Comparison of ENCODE assay signal across 8 mouse cellular contexts in the genomic region with DNA sequence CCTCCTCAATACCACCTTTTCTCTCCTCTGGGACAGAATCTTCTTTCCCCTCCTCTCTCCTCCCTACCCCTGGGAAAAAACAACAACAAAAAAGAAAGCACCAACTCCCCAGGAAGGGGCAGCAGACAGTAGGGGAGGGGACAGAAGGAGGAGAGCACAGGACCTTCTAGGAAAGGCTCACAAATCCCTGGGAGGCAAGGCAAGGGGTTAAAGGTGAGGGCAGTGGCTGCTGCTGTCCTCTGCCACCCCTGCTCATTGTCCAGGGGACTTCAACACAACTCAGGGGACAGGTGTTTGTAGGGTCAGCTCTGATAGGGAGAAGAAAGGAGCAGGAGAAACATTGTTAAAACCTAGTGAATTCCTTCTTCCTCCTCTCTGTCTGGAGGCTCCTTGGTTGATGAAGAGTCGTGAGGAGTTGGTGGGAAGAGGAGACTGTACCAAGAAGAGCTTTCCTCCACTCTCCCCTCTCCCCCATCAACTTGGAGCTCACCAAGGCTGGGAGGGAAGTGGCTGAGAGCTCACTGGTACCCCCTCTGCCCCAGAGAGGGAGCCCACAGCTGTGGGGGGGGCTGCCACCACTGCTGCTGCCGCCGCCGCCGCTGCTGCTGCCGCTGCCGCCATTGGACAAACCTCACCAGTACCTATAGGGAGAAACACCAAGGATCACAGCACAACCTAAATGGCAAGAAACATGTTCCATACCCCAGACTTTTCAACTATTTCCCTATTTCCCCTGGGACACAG. TPM values are rescaled to one million over a fixed set of nuclear protein-coding genes. Genes with fewer than 3 reads are reported as not detected.
DNase-seq lines count a peak whose midpoint lies in the region; ATAC-seq and TF ChIP-seq lines count a peak whose summit lies in the region.

No protein-coding gene starts in this region.

- ATAC-seq in embryonic facial prominence, embryonic 13.5 days (ENCODE audit: insufficient number of reproducible peaks, insufficient read depth, low FRiP score, low TSS enrichment, low read depth): no peak
- ATAC-seq in hindbrain, embryonic 16.5 days: no peak
- no peak for ATAC-seq in midbrain, embryonic 15.5 days (replicated peaks)
- ATAC-seq in frontal cortex, adult (ENCODE audit: low TSS enrichment): no peak

- intact Hi-C loops in left cerebral cortex, postnatal 14 days (cut with DNase I): no loop called here

- no peak for TF ChIP-seq CTCF in layer of hippocampus, adult 2 months (conservative IDR thresholded peaks at IDR 0.05)

- no peaks in the 10 kb centered on the region for H3K9me3 ChIP-seq in embryonic facial prominence, embryonic 13.5 days
- H3K9me3 ChIP-seq in hindbrain, embryonic 16.5 days (ENCODE audit: control insufficient read depth, low read length): no peaks in the 10 kb centered on the region
- no peaks in the 10 kb centered on the region for H3K9me3 ChIP-seq in midbrain, embryonic 15.5 days

- H3K9ac ChIP-seq in embryonic facial prominence, embryonic 13.5 days: peak overlapping the region; percentile 99
- peak overlapping the region; percentile 60 for H3K9ac ChIP-seq in hindbrain, embryonic 16.5 days (ENCODE audit: low read depth, low read length)
- H3K9ac ChIP-seq in midbrain, embryonic 15.5 days: peak overlapping the region; percentile 12; the same call in 1 of the 2 replicates

- H3K4me1 ChIP-seq in embryonic facial prominence, embryonic 13.5 days: peaks cover 73% of the 10 kb centered on the region
- peaks cover 60% of the 10 kb centered on the region for H3K4me1 ChIP-seq in hindbrain, embryonic 16.5 days (ENCODE audit: control insufficient read depth, insufficient read depth, low read depth, low read length)
- H3K4me1 ChIP-seq in midbrain, embryonic 15.5 days: peaks cover 76% of the 10 kb centered on the region

- no peak overlapping the region for H3K4me3 ChIP-seq in layer of hippocampus, adult 2 months
- peak overlapping the region; percentile 72 for H3K4me3 ChIP-seq in embryonic facial prominence, embryonic 13.5 days
- no peak overlapping the region for H3K4me3 ChIP-seq in hindbrain, embryonic 16.5 days (ENCODE audit: low read length)
- no peak overlapping the region for H3K4me3 ChIP-seq in midbrain, embryonic 15.5 days

- H3K36me3 ChIP-seq in embryonic facial prominence, embryonic 13.5 days: peaks cover 31% of the 10 kb centered on the region
- H3K36me3 ChIP-seq in hindbrain, embryonic 16.5 days (ENCODE audit: control insufficient read depth, insufficient read depth, low read length): peaks cover 14% of the 10 kb centered on the region; the same call in 1 of the 2 replicates
- H3K36me3 ChIP-seq in midbrain, embryonic 15.5 days (replicated peaks): peaks cover 6% of the 10 kb centered on the region

- no peak for DNase-seq in layer of hippocampus, adult 2 months (ENCODE audit: low spot score in 2 of 2)
- no peak for DNase-seq in layer of hippocampus, adult 18-20 months (ENCODE audit: low spot score in 2 of 2)
- no peak for DNase-seq in layer of hippocampus, adult 8-10 months (ENCODE audit: low spot score in 2 of 2)
- no peak for DNase-seq in left cerebral cortex, postnatal 14 days (ENCODE audit: low spot score in 2 of 2)

- H3K4me2 ChIP-seq in embryonic facial prominence, embryonic 13.5 days: peak overlapping the region; percentile 97
- H3K4me2 ChIP-seq in hindbrain, embryonic 16.5 days (ENCODE audit: low read length): peak overlapping the region; percentile 95
- peak overlapping the region; percentile 87 for H3K4me2 ChIP-seq in midbrain, embryonic 15.5 days

- H3K27ac ChIP-seq in layer of hippocampus, adult 2 months: peak overlapping the region; percentile 99
- peak overlapping the region; percentile 96 for H3K27ac ChIP-seq in embryonic facial prominence, embryonic 13.5 days
- H3K27ac ChIP-seq in hindbrain, embryonic 16.5 days (ENCODE audit: low read depth, low read length): peak overlapping the region; percentile 27
- peak overlapping the region; percentile 99 for H3K27ac ChIP-seq in midbrain, embryonic 15.5 days

- no peaks in the 10 kb centered on the region for H3K27me3 ChIP-seq in embryonic facial prominence, embryonic 13.5 days
- H3K27me3 ChIP-seq in hindbrain, embryonic 16.5 days (replicated peaks; ENCODE audit: control insufficient read depth, insufficient read depth, low read length): no peaks in the 10 kb centered on the region
- no peaks in the 10 kb centered on the region for H3K27me3 ChIP-seq in midbrain, embryonic 15.5 days (replicated peaks)

- 81% methylated on average over 7 of the region's 7 CpGs for WGBS in embryonic facial prominence, embryonic 13.5 days
- 76% methylated on average over 5 of the region's 7 CpGs for WGBS in hindbrain, embryonic 16.5 days
- 85% methylated on average over 7 of the region's 7 CpGs for whole genome bisulfite sequencing in midbrain, embryonic 15.5 days

RNA-seq across cellular contexts. Expression of a gene that starts 1.7 kb away (rescaled TPM):
- total RNA-seq in layer of hippocampus, adult 2 months (2021): 100 to 1,000 TPM; 243 to 275 TPM
- total RNA-seq in layer of hippocampus, adult 18-20 months (2021): 100 to 1,000 TPM; 246 to 261 TPM
- polyA plus RNA-seq in embryonic facial prominence, embryonic 13.5 days (2015; fragmentation: Nextera tagmentation; extraction: Ambion mirVana): 13.1 and 16.9 TPM in 2 replicates
- 71.4 and 84.6 TPM in 2 replicates for polyA plus RNA-seq in hindbrain, embryonic 16.5 days (2015; fragmentation: Nextera tagmentation; extraction: Ambion mirVana)
- 40.7 and 42.3 TPM in 2 replicates for polyA plus RNA-seq in midbrain, embryonic 15.5 days (2015; fragmentation: Nextera tagmentation; extraction: Ambion mirVana)
- total RNA-seq in layer of hippocampus, adult 8-10 months (2022): 100 to 1,000 TPM; 208 to 223 (median 215) TPM
- total RNA-seq in left cerebral cortex, postnatal 14 days (2021): 100 to 1,000 TPM; 165 to 186 TPM

RNA-seq across cellular contexts. Expression of a gene that starts 1.8 kb away (rescaled TPM):
- total RNA-seq in layer of hippocampus, adult 2 months (2021): 10 to 100 TPM; 53.6 to 62.4 TPM
- 10 to 100 TPM; 61.2 to 65.1 TPM for total RNA-seq in layer of hippocampus, adult 18-20 months (2021)
- polyA plus RNA-seq in embryonic facial prominence, embryonic 13.5 days (2015; fragmentation: Nextera tagmentation; extraction: Ambion mirVana): 83.4 and 89.6 TPM in 2 replicates
- 47.5 and 81.5 TPM in 2 replicates for polyA plus RNA-seq in hindbrain, embryonic 16.5 days (2015; fragmentation: Nextera tagmentation; extraction: Ambion mirVana)
- 44.9 and 52.6 TPM in 2 replicates for polyA plus RNA-seq in midbrain, embryonic 15.5 days (2015; fragmentation: Nextera tagmentation; extraction: Ambion mirVana)
- 10 to 100 TPM; 20.5 to 63.0 (median 52.5) TPM for total RNA-seq in layer of hippocampus, adult 8-10 months (2022)
- 10 to 100 TPM; 33.6 to 43.7 TPM for total RNA-seq in left cerebral cortex, postnatal 14 days (2021)

RNA-seq across cellular contexts. Expression of a gene that starts 4.1 kb away (rescaled TPM):
- total RNA-seq in layer of hippocampus, adult 2 months (2021): 100 to 1,000 TPM; 242 to 258 TPM
- total RNA-seq in layer of hippocampus, adult 18-20 months (2021): 100 to 1,000 TPM; 238 to 241 TPM
- 63.6 and 73.0 TPM in 2 replicates for polyA plus RNA-seq in embryonic facial prominence, embryonic 13.5 days (2015; fragmentation: Nextera tagmentation; extraction: Ambion mirVana)
- polyA plus RNA-seq in hindbrain, embryonic 16.5 days (2015; fragmentation: Nextera tagmentation; extraction: Ambion mirVana): 53.9 and 55.0 TPM in 2 replicates
- 78.0 and 89.8 TPM in 2 replicates for polyA plus RNA-seq in midbrain, embryonic 15.5 days (2015; fragmentation: Nextera tagmentation; extraction: Ambion mirVana)
- 100 to 1,000 TPM; 204 to 209 (median 206) TPM for total RNA-seq in layer of hippocampus, adult 8-10 months (2022)
- 100 to 1,000 TPM; 260 to 271 TPM for total RNA-seq in left cerebral cortex, postnatal 14 days (2021)

RNA-seq across cellular contexts. Expression of a gene that starts 5.5 kb away (rescaled TPM):
- total RNA-seq in layer of hippocampus, adult 2 months (2021): 10 to 100 TPM; 17.4 to 43.4 TPM
- total RNA-seq in layer of hippocampus, adult 18-20 months (2021): 10 to 100 TPM; 16.7 to 17.4 TPM
- 50.4 and 53.7 TPM in 2 replicates for polyA plus RNA-seq in embryonic facial prominence, embryonic 13.5 days (2015; fragmentation: Nextera tagmentation; extraction: Ambion mirVana)
- 26.9 and 55.8 TPM in 2 replicates for polyA plus RNA-seq in hindbrain, embryonic 16.5 days (2015; fragmentation: Nextera tagmentation; extraction: Ambion mirVana)
- polyA plus RNA-seq in midbrain, embryonic 15.5 days (2015; fragmentation: Nextera tagmentation; extraction: Ambion mirVana): 46.9 and 73.4 TPM in 2 replicates
- total RNA-seq in layer of hippocampus, adult 8-10 months (2022): 10 to 100 TPM; 18.9 to 59.7 (median 27.8) TPM
- total RNA-seq in left cerebral cortex, postnatal 14 days (2021): 10 to 100 TPM; 14.5 to 19.3 TPM

RNA-seq across cellular contexts. Expression of a gene that starts 6.4 kb away (rescaled TPM):
- total RNA-seq in layer of hippocampus, adult 2 months (2021): under 1 TPM in 1 of 2 experiments, not detected in 1; 0.90 TPM
- not detected for total RNA-seq in layer of hippocampus, adult 18-20 months (2021)
- polyA plus RNA-seq in embryonic facial prominence, embryonic 13.5 days (2015; fragmentation: Nextera tagmentation; extraction: Ambion mirVana): 0.47 TPM in 1 of 2 replicates, not detected in the other
- 0.31 TPM in 1 of 2 replicates, not detected in the other for polyA plus RNA-seq in hindbrain, embryonic 16.5 days (2015; fragmentation: Nextera tagmentation; extraction: Ambion mirVana)
- 1.0 TPM in 1 of 2 replicates, not detected in the other for polyA plus RNA-seq in midbrain, embryonic 15.5 days (2015; fragmentation: Nextera tagmentation; extraction: Ambion mirVana)
- total RNA-seq in layer of hippocampus, adult 8-10 months (2022): not detected
- total RNA-seq in left cerebral cortex, postnatal 14 days (2021): not detected

Comparison
In these comparisons a context has a peak if more than half of its experiments do, and no peak if none do; other contexts are left out.
1. H3K27ac ChIP-seq: peak in every context shown above with its lines; median percentile 99 in layer of hippocampus, adult 2 months; 99 in midbrain, embryonic 15.5 days; 96 in embryonic facial prominence, embryonic 13.5 days; 27 in hindbrain, embryonic 16.5 days.
2. H3K9ac ChIP-seq: peak in every context shown above with its lines; median percentile 99 in embryonic facial prominence, embryonic 13.5 days; 60 in hindbrain, embryonic 16.5 days; 12 in midbrain, embryonic 15.5 days.